Mouse (Mus musculus) CH12.LX (cell line): Measurements from ENCODE around the gene Pawr.

ENCODE experiments used
- CHD2 ChIP-seq: IDR thresholded peaks from 2 replicates; pipeline ENCODE4 v1.6.1; 2011; ENCODE audit warnings: low read length, improper control_type of control experiment
- CTCF ChIP-seq, 2 experiments: IDR thresholded peaks in 1 of 2; conservative IDR thresholded peaks in 1 of 2; 2 replicates each; pipeline ENCODE4 v1.5.1; 2011 to 2012; ENCODE audit warnings: low read depth in 2 of 2, low read length in 2 of 2, improper control_type of control experiment in 1 of 2, inconsistent platforms in 1 of 2, mild to moderate bottlenecking in 1 of 2, moderate library complexity in 1 of 2
- E2F4 ChIP-seq: IDR thresholded peaks from 2 replicates; pipeline ENCODE4 v1.6.1; 2011; ENCODE audit warnings: low read depth, low read length, improper control_type of control experiment; ENCODE audit not compliant: insufficient replicate concordance
- EP300 ChIP-seq: IDR thresholded peaks from 2 replicates; pipeline ENCODE4 v1.6.1; 2011; ENCODE audit warnings: low read length, improper control_type of control experiment
- KAT2A ChIP-seq: IDR thresholded peaks from 2 replicates; pipeline ENCODE4 v1.6.1; 2012; ENCODE audit warnings: low read length, improper control_type of control experiment, inconsistent platforms; ENCODE audit not compliant: insufficient replicate concordance
- MAX ChIP-seq: IDR thresholded peaks from 2 replicates; pipeline ENCODE4 v1.6.1; 2011; ENCODE audit warnings: low read length, improper control_type of control experiment
- POLR2A ChIP-seq: IDR thresholded peaks from 2 replicates; pipeline ENCODE4 v1.6.1; 2011; ENCODE audit warnings: low read depth, mild to moderate bottlenecking, improper control_type of control experiment, low read length
- USF2 ChIP-seq: conservative IDR thresholded peaks from 2 replicates; pipeline ENCODE4 v1.6.1; 2011; ENCODE audit warnings: low read depth, low read length, improper control_type of control experiment
- ZC3H11A ChIP-seq: IDR thresholded peaks from 2 replicates; pipeline ENCODE4 v1.6.1; 2012; ENCODE audit warnings: low read depth, mild to moderate bottlenecking, inconsistent platforms, low read length, improper control_type of control experiment

DNA sequence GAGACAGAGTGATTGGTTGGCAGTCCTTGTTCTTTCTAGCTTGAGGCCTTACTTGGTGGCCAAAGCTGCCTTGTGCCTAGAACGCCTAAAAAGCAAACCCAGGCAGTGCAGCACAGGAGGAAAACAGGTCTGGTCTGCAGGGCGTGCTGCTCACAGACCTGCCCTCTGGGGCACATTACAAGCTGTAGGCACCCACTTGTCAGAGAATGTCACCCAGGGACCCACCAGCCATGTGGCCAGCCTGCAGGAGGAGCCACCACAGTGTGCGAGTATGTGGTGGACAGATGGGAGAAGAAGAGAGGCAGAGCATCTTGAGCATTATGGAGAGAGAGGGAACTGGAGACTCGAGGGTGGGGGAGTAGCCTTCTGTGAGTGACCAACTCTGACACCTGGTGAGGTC lies 70.8 kb downstream of the Pawr start:
- TF ChIP-seq CTCF (conservative IDR thresholded peaks at IDR 0.05 in 1 of 2, IDR thresholded peaks at IDR 0.05 in 1 of 2; ENCODE audit: low read depth in 2 of 2, low read length in 2 of 2) = no peak
- TF ChIP-seq MAX = no peak
- TF ChIP-seq USF2 = no peak
- no peak for TF ChIP-seq ZC3H11A
- TF ChIP-seq CHD2 = no peak
- TF ChIP-seq EP300 = no peak
- no peak for TF ChIP-seq E2F4
- TF ChIP-seq POLR2A = no peak
- no peak for TF ChIP-seq KAT2A
